In genomic region chr11:95394112-95394511, GRCm38 (mm10) we compare ENCODE assay signal across 21 mouse cellular contexts. TPM values are rescaled to one million over a fixed set of nuclear protein-coding genes. Genes with fewer than 3 reads are reported as not detected.
DNase-seq lines count a peak whose midpoint lies in the region; ATAC-seq and TF ChIP-seq lines count a peak whose summit lies in the region.
"Had no signal": no experiment of that assay in that cellular context is flagged by ENCODE, and none has a peak within 500 bp of the region (broad histone marks: within the 10 kb centered on the region; RNA-seq: fewer than 3 reads in every experiment).

No protein-coding gene starts in this region.

- TF ChIP-seq CTCF in forebrain, postnatal 0 days (IDR thresholded peaks at IDR 0.05; ENCODE audit: low read depth) = no peak
- no peak for TF ChIP-seq CTCF in midbrain, postnatal 0 days (IDR thresholded peaks at IDR 0.05)

- H3K9ac ChIP-seq in forebrain, postnatal 0 days = no peak overlapping the region
- H3K9ac ChIP-seq in forebrain, embryonic 14.5 days (ENCODE audit: low read length) = no peak overlapping the region
- H3K9ac ChIP-seq in midbrain, postnatal 0 days (replicated peaks; ENCODE audit: low read length, poor library complexity, severe bottlenecking) = no peak overlapping the region
- H3K9ac ChIP-seq in midbrain, embryonic 14.5 days (replicated peaks; ENCODE audit: low read length) = no peak overlapping the region
- 0 out of 2 replicates have a peak overlapping the region, but pooled peaks have one; percentile 15 for H3K9ac ChIP-seq in embryonic facial prominence, embryonic 12.5 days
- H3K9ac ChIP-seq in stomach, embryonic 15.5 days = no peak overlapping the region
- H3K9ac ChIP-seq: forebrain, embryonic 12.5 days; midbrain, embryonic 13.5 days had no signal

- H3K4me1 ChIP-seq in forebrain, postnatal 0 days (ENCODE audit: insufficient read depth) = no peaks in the 10 kb centered on the region
- peaks cover 7% of the 10 kb centered on the region; the same call in 1 of the 2 replicates for H3K4me1 ChIP-seq in forebrain, embryonic 14.5 days (ENCODE audit: control insufficient read depth, insufficient read depth, low read length)
- 0 out of 2 replicates have a peak, but pooled peaks cover 4% of the 10 kb centered on the region for H3K4me1 ChIP-seq in midbrain, postnatal 0 days (ENCODE audit: insufficient read depth, low read length)
- no peaks in the 10 kb centered on the region for H3K4me1 ChIP-seq in midbrain, embryonic 14.5 days (ENCODE audit: control insufficient read depth, insufficient read depth, low read length)
- 0 out of 2 replicates have a peak, but pooled peaks cover 3% of the 10 kb centered on the region for H3K4me1 ChIP-seq in embryonic facial prominence, embryonic 12.5 days
- H3K4me1 ChIP-seq in stomach, embryonic 15.5 days = no peaks in the 10 kb centered on the region

- H3K9me3 ChIP-seq in forebrain, postnatal 0 days (ENCODE audit: low read length) = no peaks in the 10 kb centered on the region
- H3K9me3 ChIP-seq in forebrain, embryonic 14.5 days (replicated peaks; ENCODE audit: control insufficient read depth, low read length) = no peaks in the 10 kb centered on the region
- no peaks in the 10 kb centered on the region for H3K9me3 ChIP-seq in midbrain, postnatal 0 days (ENCODE audit: low read length)
- no peaks in the 10 kb centered on the region for H3K9me3 ChIP-seq in midbrain, embryonic 14.5 days (ENCODE audit: control insufficient read depth, low read length)
- no peaks in the 10 kb centered on the region for H3K9me3 ChIP-seq in embryonic facial prominence, embryonic 12.5 days
- H3K9me3 ChIP-seq in stomach, embryonic 15.5 days = no peaks in the 10 kb centered on the region
- H3K9me3 ChIP-seq: forebrain, embryonic 12.5 days; hindbrain, embryonic 10.5 days; midbrain, embryonic 13.5 days had no signal

- 0 out of 2 replicates have a peak overlapping the region, but pooled peaks have one; percentile 29 for H3K27ac ChIP-seq in forebrain, postnatal 0 days (ENCODE audit: low read depth, low read length)
- H3K27ac ChIP-seq in forebrain, embryonic 14.5 days (ENCODE audit: low read depth, low read length) = no peak overlapping the region
- no peak overlapping the region for H3K27ac ChIP-seq in midbrain, postnatal 0 days (ENCODE audit: low read depth, low read length)
- H3K27ac ChIP-seq in midbrain, embryonic 14.5 days (replicated peaks; ENCODE audit: low read depth, low read length) = no peak overlapping the region
- 0 out of 2 replicates have a peak overlapping the region, but pooled peaks have one; percentile 57 for H3K27ac ChIP-seq in embryonic facial prominence, embryonic 12.5 days
- peak overlapping the region; percentile 28; the same call in 1 of the 2 replicates for H3K27ac ChIP-seq in stomach, embryonic 15.5 days
- H3K27ac ChIP-seq: forebrain, embryonic 12.5 days; midbrain, embryonic 13.5 days had no signal

- no peak for ATAC-seq in forebrain, postnatal 0 days
- ATAC-seq in forebrain, embryonic 14.5 days = no peak
- no peak for ATAC-seq in midbrain, postnatal 0 days (ENCODE audit: low FRiP score)
- ATAC-seq in midbrain, embryonic 14.5 days (ENCODE audit: low FRiP score, low TSS enrichment) = no peak
- no peak for ATAC-seq in embryonic facial prominence, embryonic 12.5 days (ENCODE audit: insufficient number of reproducible peaks, insufficient read depth, low FRiP score, low TSS enrichment)
- ATAC-seq in stomach, embryonic 15.5 days (ENCODE audit: insufficient read depth, low FRiP score, low read depth) = no peak
- ATAC-seq: intestine, embryonic 16.5 days; lung, postnatal 0 days; midbrain, embryonic 13.5 days had no signal

- peaks cover 25% of the 10 kb centered on the region for H3K36me3 ChIP-seq in forebrain, postnatal 0 days (ENCODE audit: insufficient read depth)
- peaks cover 37% of the 10 kb centered on the region for H3K36me3 ChIP-seq in forebrain, embryonic 14.5 days (ENCODE audit: control insufficient read depth, insufficient read depth, low read length)
- H3K36me3 ChIP-seq in midbrain, postnatal 0 days (ENCODE audit: insufficient read depth, low read length) = peaks cover 19% of the 10 kb centered on the region
- peaks cover 39% of the 10 kb centered on the region for H3K36me3 ChIP-seq in midbrain, embryonic 14.5 days (ENCODE audit: control insufficient read depth, insufficient read depth, low read length)
- H3K36me3 ChIP-seq in embryonic facial prominence, embryonic 12.5 days = peaks cover 28% of the 10 kb centered on the region
- H3K36me3 ChIP-seq in stomach, embryonic 15.5 days = peaks cover 16% of the 10 kb centered on the region

- H3K27me3 ChIP-seq in forebrain, postnatal 0 days (ENCODE audit: insufficient read depth, low read length) = no peaks in the 10 kb centered on the region
- no peaks in the 10 kb centered on the region for H3K27me3 ChIP-seq in forebrain, embryonic 14.5 days (replicated peaks; ENCODE audit: control insufficient read depth, insufficient read depth, low read length)
- H3K27me3 ChIP-seq in midbrain, postnatal 0 days (ENCODE audit: insufficient read depth, low read length) = no peaks in the 10 kb centered on the region
- H3K27me3 ChIP-seq in midbrain, embryonic 14.5 days (ENCODE audit: control insufficient read depth, insufficient read depth, low read length) = no peaks in the 10 kb centered on the region
- H3K27me3 ChIP-seq in embryonic facial prominence, embryonic 12.5 days = 0 out of 2 replicates have a peak, but pooled peaks cover 2% of the 10 kb centered on the region
- no peaks in the 10 kb centered on the region for H3K27me3 ChIP-seq in stomach, embryonic 15.5 days (replicated peaks)

- H3K4me2 ChIP-seq in forebrain, postnatal 0 days (ENCODE audit: low read depth) = no peak overlapping the region
- no peak overlapping the region for H3K4me2 ChIP-seq in forebrain, embryonic 14.5 days (ENCODE audit: low read length)
- no peak overlapping the region for H3K4me2 ChIP-seq in midbrain, postnatal 0 days (ENCODE audit: low read depth, low read length, poor library complexity, severe bottlenecking)
- no peak overlapping the region for H3K4me2 ChIP-seq in midbrain, embryonic 14.5 days (ENCODE audit: low read length)
- H3K4me2 ChIP-seq in embryonic facial prominence, embryonic 12.5 days (replicated peaks) = no peak overlapping the region
- no peak overlapping the region for H3K4me2 ChIP-seq in stomach, embryonic 15.5 days
- H3K4me2 ChIP-seq: forebrain, embryonic 12.5 days; midbrain, embryonic 13.5 days had no signal

- 61% methylated on average over 5 of the region's 5 CpGs for WGBS in forebrain, postnatal 0 days
- WGBS in forebrain, embryonic 14.5 days = 70% methylated on average over 5 of the region's 5 CpGs
- WGBS in midbrain, postnatal 0 days = 48% methylated on average over 5 of the region's 5 CpGs
- 63% methylated on average over 5 of the region's 5 CpGs for WGBS in midbrain, embryonic 14.5 days
- WGBS in embryonic facial prominence, embryonic 12.5 days = 45% methylated on average over 5 of the region's 5 CpGs
- 43% methylated on average over 5 of the region's 5 CpGs for WGBS in stomach, embryonic 15.5 days

- DNase-seq in forebrain, postnatal 0 days = no peak
- DNase-seq in forebrain, embryonic 14.5 days (ENCODE audit: low spot score) = no peak
- peak; percentile 58 for DNase-seq in midbrain, postnatal 0 days (ENCODE audit: low spot score)
- DNase-seq in midbrain, embryonic 14.5 days = no peak
- DNase-seq in heart, postnatal 14 days = no peak
- no peak for DNase-seq in urinary bladder, postnatal 25 days (ENCODE audit: low spot score)
- DNase-seq: B cell, adult 2 months; gastrocnemius, postnatal 25 days; kidney, postnatal 36 days; layer of hippocampus, adult 9-11 months; liver; right cerebral cortex, adult 18-20 months; thymus, postnatal 36 days had no signal

- H3K4me3 ChIP-seq in forebrain, postnatal 0 days (ENCODE audit: low read depth, low read length) = no peak overlapping the region
- H3K4me3 ChIP-seq in forebrain, embryonic 14.5 days (ENCODE audit: low read depth, low read length) = no peak overlapping the region
- H3K4me3 ChIP-seq in midbrain, postnatal 0 days (ENCODE audit: low read depth, low read length) = no peak overlapping the region
- H3K4me3 ChIP-seq in midbrain, embryonic 14.5 days (replicated peaks; ENCODE audit: low read depth, low read length) = no peak overlapping the region
- no peak overlapping the region for H3K4me3 ChIP-seq in embryonic facial prominence, embryonic 12.5 days
- H3K4me3 ChIP-seq in stomach, embryonic 15.5 days (replicated peaks) = no peak overlapping the region
- H3K4me3 ChIP-seq: forebrain, embryonic 12.5 days; hindbrain, embryonic 10.5 days; midbrain, embryonic 13.5 days; myocyte had no signal

- intact Hi-C loops in heart, postnatal 14 days (cut with DNase I) = loop anchor here (10.0 kb wide), 1 partner anchor 271 kb away; the partner anchor contains the start of gene Phb

RNA-seq across cellular contexts. Expression of gene Slc35b1, which starts 9.6 kb away (rescaled TPM):
- total RNA-seq in forebrain, postnatal 0 days (2014; rRNA removed) = 103 and 109 TPM in 2 replicates
- 160 and 179 TPM in 2 replicates for polyA plus RNA-seq in forebrain, postnatal 0 days (2015; fragmentation: Nextera tagmentation; extraction: Ambion mirVana)
- polyA plus RNA-seq in forebrain, embryonic 14.5 days (2014; fragmentation: Nextera tagmentation; extraction: Ambion mirVana) = 168 and 174 TPM in 2 replicates
- total RNA-seq in midbrain, postnatal 0 days (2014; rRNA removed) = 92.4 and 99.1 TPM in 2 replicates
- polyA plus RNA-seq in midbrain, postnatal 0 days (2015; fragmentation: Nextera tagmentation; extraction: Ambion mirVana) = 154 and 168 TPM in 2 replicates
- 158 and 167 TPM in 2 replicates for polyA plus RNA-seq in midbrain, embryonic 14.5 days (2014; fragmentation: Nextera tagmentation; extraction: Ambion mirVana)
- 117 and 126 TPM in 2 replicates for polyA plus RNA-seq in embryonic facial prominence, embryonic 12.5 days (2016; fragmentation: Nextera tagmentation; extraction: Ambion mirVana)
- polyA plus RNA-seq in stomach, embryonic 15.5 days (2015; fragmentation: Nextera tagmentation; extraction: Ambion mirVana) = 96.3 and 105 TPM in 2 replicates
- total RNA-seq in heart, postnatal 14 days (2021) = 10 to 100 TPM; 35.2 to 42.4 TPM

RNA-seq across cellular contexts. Expression of gene Spop, which starts 19.8 kb away (rescaled TPM):
- 59.2 and 70.1 TPM in 2 replicates for total RNA-seq in forebrain, postnatal 0 days (2014; rRNA removed)
- 88.7 and 213 TPM in 2 replicates for polyA plus RNA-seq in forebrain, postnatal 0 days (2015; fragmentation: Nextera tagmentation; extraction: Ambion mirVana)
- polyA plus RNA-seq in forebrain, embryonic 14.5 days (2014; fragmentation: Nextera tagmentation; extraction: Ambion mirVana) = 62.0 and 96.6 TPM in 2 replicates
- 54.3 and 66.5 TPM in 2 replicates for total RNA-seq in midbrain, postnatal 0 days (2014; rRNA removed)
- 192 and 231 TPM in 2 replicates for polyA plus RNA-seq in midbrain, postnatal 0 days (2015; fragmentation: Nextera tagmentation; extraction: Ambion mirVana)
- polyA plus RNA-seq in midbrain, embryonic 14.5 days (2014; fragmentation: Nextera tagmentation; extraction: Ambion mirVana) = 138 and 161 TPM in 2 replicates
- polyA plus RNA-seq in embryonic facial prominence, embryonic 12.5 days (2016; fragmentation: Nextera tagmentation; extraction: Ambion mirVana) = 158 and 169 TPM in 2 replicates
- 142 and 151 TPM in 2 replicates for polyA plus RNA-seq in stomach, embryonic 15.5 days (2015; fragmentation: Nextera tagmentation; extraction: Ambion mirVana)
- total RNA-seq in heart, postnatal 14 days (2021) = 100 to 1,000 TPM; 169 to 171 TPM

RNA-seq across cellular contexts. Expression of gene Fam117a, which starts 57.3 kb away (rescaled TPM):
- 5.5 TPM in 2 replicates for total RNA-seq in forebrain, postnatal 0 days (2014; rRNA removed)
- polyA plus RNA-seq in forebrain, postnatal 0 days (2015; fragmentation: Nextera tagmentation; extraction: Ambion mirVana) = 1.0 and 1.8 TPM in 2 replicates
- 3.3 and 4.0 TPM in 2 replicates for polyA plus RNA-seq in forebrain, embryonic 14.5 days (2014; fragmentation: Nextera tagmentation; extraction: Ambion mirVana)
- 5.3 and 6.1 TPM in 2 replicates for total RNA-seq in midbrain, postnatal 0 days (2014; rRNA removed)
- polyA plus RNA-seq in midbrain, postnatal 0 days (2015; fragmentation: Nextera tagmentation; extraction: Ambion mirVana) = 1.1 and 1.6 TPM in 2 replicates
- polyA plus RNA-seq in midbrain, embryonic 14.5 days (2014; fragmentation: Nextera tagmentation; extraction: Ambion mirVana) = 2.4 and 2.5 TPM in 2 replicates
- 18.8 and 20.3 TPM in 2 replicates for polyA plus RNA-seq in embryonic facial prominence, embryonic 12.5 days (2016; fragmentation: Nextera tagmentation; extraction: Ambion mirVana)
- polyA plus RNA-seq in stomach, embryonic 15.5 days (2015; fragmentation: Nextera tagmentation; extraction: Ambion mirVana) = 13.7 and 17.5 TPM in 2 replicates
- 10 to 100 TPM; 11.3 to 14.0 TPM for total RNA-seq in heart, postnatal 14 days (2021)

Comparison
In these comparisons a context has a peak if more than half of its experiments do, and no peak if none do; other contexts are left out.
1. H3K27ac ChIP-seq: peak in forebrain, postnatal 0 days (single experiment), embryonic facial prominence, embryonic 12.5 days (single experiment) and stomach, embryonic 15.5 days (single experiment); none in forebrain, embryonic 14.5 days (single experiment), midbrain, postnatal 0 days (single experiment) and midbrain, embryonic 14.5 days (single experiment).